ENCODE assay signal across 13 mouse cellular contexts in genomic region chr5:125745727-125746126, GRCm38 (mm10).
A peak's percentile ranks its signal among the peaks of the same experiment; 100 is the strongest.
DNase-seq lines count a peak whose midpoint lies in the region; ATAC-seq lines count a peak whose summit lies in the region.
"Had no signal": no experiment of that assay in that cellular context is flagged by ENCODE, and none has a peak within 500 bp of the region (broad histone marks: within the 10 kb centered on the region; RNA-seq: fewer than 3 reads in every experiment).

No protein-coding gene starts in this region.

- 67% methylated on average over 7 of the region's 7 CpGs for WGBS in limb, embryonic 11.5 days

- ATAC-seq in limb, embryonic 11.5 days (ENCODE audit: insufficient number of reproducible peaks, low FRiP score, low TSS enrichment, low read depth), result no peak

- no peaks in the 10 kb centered on the region for H3K4me1 ChIP-seq in limb, embryonic 11.5 days (ENCODE audit: control insufficient read depth, insufficient read depth, low read length)
- H3K4me1 ChIP-seq: kidney, embryonic 15.5 days; liver, embryonic 13.5 days had no signal

- H3K27me3 ChIP-seq in limb, embryonic 11.5 days (ENCODE audit: control insufficient read depth, insufficient read depth, low read length), result no peaks in the 10 kb centered on the region
- H3K27me3 ChIP-seq: kidney, embryonic 15.5 days; liver, embryonic 13.5 days had no signal

- H3K9ac ChIP-seq in limb, embryonic 11.5 days (ENCODE audit: low read length), result no peak overlapping the region
- H3K9ac ChIP-seq: kidney, embryonic 15.5 days; liver, embryonic 13.5 days had no signal

- no peak overlapping the region for H3K4me2 ChIP-seq in limb, embryonic 11.5 days (ENCODE audit: low read depth, severe bottlenecking)
- H3K4me2 ChIP-seq: heart, embryonic 11.5 days; kidney, embryonic 15.5 days; liver, embryonic 13.5 days had no signal

- no peak overlapping the region for H3K27ac ChIP-seq in limb, embryonic 11.5 days (replicated peaks; ENCODE audit: low read depth, low read length)
- H3K27ac ChIP-seq: kidney, embryonic 15.5 days; liver, embryonic 13.5 days had no signal

- peak; percentile 18 for DNase-seq in adrenal gland, postnatal 14 days
- no peak for DNase-seq in adrenal gland, adult 2 months
- peak; percentile 49 to 54 for DNase-seq in layer of hippocampus, postnatal 10 days (ENCODE audit: low spot score in 2 of 2)
- DNase-seq in layer of hippocampus, postnatal 36 days, result no peak
- peak; percentile 85 for DNase-seq in R1 (ENCODE audit: low read depth, low spot score)
- peak; percentile 29 for DNase-seq in limb, embryonic 11.5 days (ENCODE audit: low spot score)
- DNase-seq in thymus, postnatal 10 days (ENCODE audit: low spot score in 2 of 2), result no peak
- no peak for DNase-seq in left cerebral cortex, adult 11 months (ENCODE audit: low spot score)
- DNase-seq: adrenal gland, adult 8-10 months; liver, embryonic 13.5 days; spleen, adult 18-20 months had no signal

- H3K4me3 ChIP-seq in limb, embryonic 11.5 days (ENCODE audit: low read depth, low read length), result no peak overlapping the region
- H3K4me3 ChIP-seq: kidney, embryonic 15.5 days; liver, embryonic 13.5 days had no signal

- no peaks in the 10 kb centered on the region for H3K36me3 ChIP-seq in limb, embryonic 11.5 days (ENCODE audit: control insufficient read depth, insufficient read depth, low read length)
- H3K36me3 ChIP-seq: kidney, embryonic 15.5 days; liver, embryonic 13.5 days had no signal

- H3K9me3 ChIP-seq in limb, embryonic 11.5 days (ENCODE audit: control insufficient read depth, low read length), result no peaks in the 10 kb centered on the region; the same call in 1 of the 2 replicates
- H3K9me3 ChIP-seq: kidney, embryonic 15.5 days had no signal

Comparison
In these comparisons a context has a peak if more than half of its experiments do, and no peak if none do; other contexts are left out.
1. DNase-seq: peak in adrenal gland, postnatal 14 days (single experiment), layer of hippocampus, postnatal 10 days (2 of 2), R1 (single experiment) and limb, embryonic 11.5 days (single experiment); none in adrenal gland, adult 2 months (single experiment), layer of hippocampus, postnatal 36 days (0 of 2), thymus, postnatal 10 days (0 of 2) and left cerebral cortex, adult 11 months (single experiment).